Mouse (Mus musculus) left cerebral cortex, adult 6 months (tissue): Measurements from ENCODE around the gene Wfdc5. TPM values are rescaled to one million over a fixed set of nuclear protein-coding genes. Genes with fewer than 3 reads are reported as not detected.

Source experiments
- long read RNA-seq, 2 experiments: library from polyadenylated mRNA; unstranded; transcript quantifications; one replicate each; pipeline ENCODE4 v2.0.0; 2019 to 2020
- polyA plus RNA-seq: library from polyadenylated mRNA; unstranded; fragments of <200 nt; fragmentation: Nextera tagmentation; gene quantifications from 2 replicates; pipeline ENCODE4 v1.2.3, GENCODE M21; 2021

The Wfdc5 gene
- polyA plus RNA-seq = not detected in 2 replicates
- long read RNA-seq, experiment 1 = 0 reads
- long read RNA-seq, experiment 2 = 0 reads

DNA sequence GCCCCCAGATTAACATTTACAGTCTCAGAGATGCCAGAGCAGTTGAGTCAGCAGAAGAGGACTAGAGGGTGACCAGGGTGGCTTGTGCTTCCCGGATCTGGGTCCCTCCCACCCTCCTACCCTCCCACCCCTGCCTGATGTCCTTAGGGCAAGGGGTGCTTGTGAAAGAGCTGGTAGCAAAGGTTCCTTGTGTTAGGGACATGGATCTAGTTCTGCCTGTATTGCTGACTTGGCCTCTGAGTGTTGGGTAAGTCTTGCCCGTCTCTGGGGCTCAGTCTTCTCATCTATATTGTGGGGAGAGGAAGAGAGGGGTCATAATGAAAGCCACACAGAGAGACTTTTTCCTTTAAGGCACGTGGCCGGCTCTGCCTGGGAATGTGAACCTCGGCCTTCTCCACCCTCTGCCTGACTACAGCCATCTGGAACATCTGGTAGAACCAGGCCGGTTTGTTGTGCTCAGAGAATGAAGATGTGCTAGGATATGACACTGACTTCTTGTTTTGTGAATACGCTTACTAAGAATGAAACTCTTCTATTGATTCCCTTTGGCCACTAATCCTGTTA is at the start of gene Wfdc5:
TSS of gene Wfdc5 (minus strand) at position 51 of the 564 bp plus-strand sequence.

GRCm38 (mm10) chr2:164221522-164221921 is 39.0 kb upstream of the Wfdc5 start, which contains the start of gene Wfdc15b:
Gene Wfdc15b (minus strand): TSS chr2:164221660.

DNA sequence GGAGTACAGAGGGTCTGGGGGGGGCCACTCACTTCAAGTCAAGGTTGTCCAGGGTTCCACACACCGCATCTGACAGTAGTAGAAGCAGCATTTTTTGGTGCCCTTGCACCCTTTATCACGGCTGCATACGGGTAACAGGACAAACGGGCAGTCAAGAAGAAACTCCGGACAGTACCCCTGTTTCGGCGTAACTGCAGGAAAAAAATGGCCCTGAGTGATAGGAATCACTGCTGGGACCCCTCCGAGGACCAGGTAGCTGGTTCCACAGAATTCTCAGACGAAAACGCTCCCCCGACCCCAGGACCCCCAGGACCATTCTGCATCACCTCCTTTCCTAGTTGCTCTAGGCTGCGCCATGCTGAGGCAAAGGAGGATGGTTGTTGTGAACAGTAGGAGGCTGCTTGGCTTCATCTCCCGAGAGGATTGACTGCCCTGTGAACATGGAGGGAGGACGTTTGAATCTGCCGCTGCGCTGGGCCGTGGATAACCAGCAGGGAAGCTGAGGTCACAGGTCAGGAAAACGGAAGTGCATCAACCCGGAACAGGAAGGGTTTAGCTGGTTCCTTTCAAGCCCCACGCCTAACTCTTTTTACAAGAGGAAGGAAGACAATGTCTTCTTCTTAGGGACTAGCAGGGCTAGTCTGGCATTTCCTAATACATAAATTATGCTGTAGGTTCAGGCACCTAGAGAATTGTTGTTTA is 17.2 kb upstream of the Wfdc5 start, which contains the start of gene Wfdc15a:
TSS of gene Wfdc15a (minus strand) at position 505 of the 702 bp plus-strand sequence.

DNA sequence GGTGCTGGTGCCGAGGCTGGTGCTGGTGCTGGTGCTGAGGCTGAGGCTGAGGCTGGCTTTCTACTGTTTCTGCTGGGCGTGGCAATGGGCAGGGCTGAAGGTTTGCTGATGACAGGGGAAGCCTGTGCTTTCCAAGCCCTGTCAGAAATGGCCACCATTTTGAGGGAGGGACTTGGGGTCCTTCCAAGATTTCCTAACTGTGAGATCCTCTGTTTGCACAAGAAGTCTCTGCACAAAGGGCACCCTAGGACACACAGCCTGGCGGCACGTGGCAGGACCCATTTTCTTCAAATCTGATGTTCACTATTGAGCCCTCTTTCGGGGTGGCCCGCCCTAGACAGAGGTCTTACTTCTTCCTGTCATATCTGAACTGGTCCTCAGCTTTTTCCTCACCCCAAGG is 8.0 kb upstream of the Wfdc5 start, which contains the start of gene Wfdc12:
TSS of gene Wfdc12 (minus strand) at position 33 of the 400 bp plus-strand sequence.

GRCm38 (mm10) chr2:164170902-164171301 is 11.6 kb downstream of the Wfdc5 start, which contains the start of gene Kcns1:
Gene Kcns1 (minus strand): TSS chr2:164171113.

Other genes with a start within 250 kb of the Wfdc5 start
- 525 and 537 TPM in 2 replicates for gene Ywhab, start 187.8 kb downstream of the Wfdc5 start, polyA plus RNA-seq
- gene Pabpc1l, start 157.3 kb downstream of the Wfdc5 start, polyA plus RNA-seq = 0.21 and 0.78 TPM in 2 replicates
- gene Stk4, start 112.4 kb downstream of the Wfdc5 start, polyA plus RNA-seq = 13.3 and 21.5 TPM in 2 replicates
- 105 and 112 TPM in 2 replicates for gene Tomm34, start 111.6 kb downstream of the Wfdc5 start, polyA plus RNA-seq
- 6.0 and 9.7 TPM in 2 replicates for gene Kcns1, start 11.6 kb downstream of the Wfdc5 start, polyA plus RNA-seq
- gene Wfdc12, start 7.9 kb upstream of the Wfdc5 start, polyA plus RNA-seq = not detected in 2 replicates
- not detected in 2 replicates for gene Wfdc15a, start 17.4 kb upstream of the Wfdc5 start, polyA plus RNA-seq
- gene Wfdc15b, start 38.9 kb upstream of the Wfdc5 start, polyA plus RNA-seq = not detected in 2 replicates
- not detected in 2 replicates for gene Svs2, start 55.7 kb upstream of the Wfdc5 start, polyA plus RNA-seq
- gene Svs3b, start 73.9 kb upstream of the Wfdc5 start, polyA plus RNA-seq = not detected in 2 replicates
- gene Svs4, start 95.7 kb upstream of the Wfdc5 start, polyA plus RNA-seq = not detected in 2 replicates
- not detected in 2 replicates for gene Svs3a, start 106.5 kb upstream of the Wfdc5 start, polyA plus RNA-seq
- gene Svs6, start 134.0 kb upstream of the Wfdc5 start, polyA plus RNA-seq = not detected in 2 replicates
- gene Svs5, start 150.0 kb upstream of the Wfdc5 start, polyA plus RNA-seq = not detected in 2 replicates
- 0.40 TPM in 1 of 2 replicates, not detected in the other for gene Slpi, start 206.4 kb upstream of the Wfdc5 start, polyA plus RNA-seq
- gene Rbpjl, start 220.4 kb upstream of the Wfdc5 start, polyA plus RNA-seq = 0.16 and 0.23 TPM in 2 replicates
- 3.8 and 3.9 TPM in 2 replicates for gene Matn4, start 222.4 kb upstream of the Wfdc5 start, polyA plus RNA-seq